Mouse (Mus musculus) left cerebral cortex, adult 2 months (tissue): ENCODE measurements around the gene Synrg. TPM values are rescaled to one million over a fixed set of nuclear protein-coding genes. Genes with fewer than 3 reads are reported as not detected.

Experiments used
- DNase-seq, 2 experiments: peaks; one replicate each; pipeline ENCODE4 v3.0.0; 2021 to 2022; ENCODE audit warnings: low spot score in 2 of 2, mixed read lengths in 1 of 2; ENCODE audit errors: extremely low spot score in 1 of 2
- H3K27ac ChIP-seq: fragments of 200-600 bp; 2 replicates; pipeline ENCODE4 v1.8.1; 2022
- H3K4me3 ChIP-seq: fragments of 200-600 bp; 2 replicates; pipeline ENCODE4 v1.8.1; 2022
- CTCF ChIP-seq: fragments of 200-600 bp; IDR thresholded peaks from 2 replicates; pipeline ENCODE4 v1.8.1; 2022; ENCODE audit warnings: antibody characterized with exemption, mild to moderate bottlenecking, moderate library complexity
- intact Hi-C: fragments of 180-260 bp; cut with DNase I; formaldehyde crosslinking; loops from one replicate; pipeline ENCODE4 v1.15.1; 2025
- total RNA-seq, 2 experiments: library from RNA; stranded (reverse); gene quantifications; 2 replicates each; pipeline ENCODE4 v1.2.3; 2021

The Synrg gene
- total RNA-seq, 2 experiments from 2014 or later = 61.2 to 61.3 TPM

DNA sequence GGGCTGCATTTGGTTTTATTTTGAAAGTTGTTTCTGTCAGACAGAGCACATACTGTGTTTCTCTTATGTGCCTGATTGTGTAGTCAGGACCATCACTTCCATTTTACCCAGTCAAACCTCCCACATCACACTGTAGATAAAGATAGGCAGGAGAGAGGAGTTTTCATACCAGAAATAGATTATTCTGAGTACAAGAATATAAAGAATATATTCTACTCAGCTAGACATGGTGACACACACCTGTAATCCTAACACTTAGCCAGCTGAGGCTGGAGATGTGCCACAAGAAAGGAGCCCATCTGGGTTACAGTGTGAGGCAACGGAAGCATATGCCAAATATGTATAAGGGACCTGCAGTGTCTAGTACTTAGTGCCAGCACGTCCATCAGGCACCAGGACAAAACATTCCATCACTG, 31.3 kb downstream of the Synrg start:
- no peak for TF ChIP-seq CTCF
- DNase-seq = peak in 1 of 2 experiments; percentile 44
- intact Hi-C loops = loop anchor here (2.0 to 5.0 kb wide), 2 partner anchors 31 to 132 kb away; partner anchors contain the start of genes Acaca, Synrg and Tada2a
- H3K4me3 ChIP-seq = no peak overlapping the region
- peak overlapping the region; percentile 24; the same call in 1 of the 2 replicates for H3K27ac ChIP-seq

DNA sequence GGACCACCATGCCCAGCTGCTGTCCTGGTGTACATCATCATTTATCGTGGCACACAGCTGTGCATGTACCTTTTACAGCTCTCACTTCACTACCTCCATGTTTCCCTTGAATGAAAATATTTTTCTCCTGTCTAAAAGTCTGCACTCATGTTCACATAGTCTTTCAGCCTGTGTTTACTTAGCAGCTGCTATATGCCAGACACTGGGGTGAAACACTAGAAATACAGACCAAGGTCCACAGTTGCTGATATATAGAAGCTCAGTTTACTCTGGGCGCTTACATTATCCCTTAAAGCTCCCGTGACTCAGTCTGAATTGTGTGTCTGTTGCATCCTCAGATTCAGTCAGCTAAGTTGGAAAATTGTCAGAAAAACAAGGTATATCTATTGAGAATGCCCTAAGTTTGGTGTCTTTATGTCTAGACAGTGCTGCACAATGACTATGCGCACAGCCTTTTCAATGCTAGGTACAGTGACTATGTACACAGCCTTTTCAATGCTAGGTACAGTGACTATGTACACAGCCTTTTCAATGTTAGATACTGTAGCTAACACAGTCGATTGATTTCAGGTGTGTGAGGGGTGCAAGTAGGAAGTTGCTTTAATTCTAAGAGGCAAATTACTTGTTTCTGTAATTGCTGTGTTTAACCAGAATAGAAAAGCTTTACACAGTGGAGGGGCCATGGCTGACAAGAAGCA, 33.1 kb downstream of the Synrg start:
- intact Hi-C loops = loop anchor here (5.0 kb wide), 1 partner anchor 130 kb away; the partner anchor contains the start of genes Acaca and Tada2a
- no peak for DNase-seq
- H3K27ac ChIP-seq = no peak overlapping the region
- TF ChIP-seq CTCF = no peak
- no peak overlapping the region for H3K4me3 ChIP-seq

DNA sequence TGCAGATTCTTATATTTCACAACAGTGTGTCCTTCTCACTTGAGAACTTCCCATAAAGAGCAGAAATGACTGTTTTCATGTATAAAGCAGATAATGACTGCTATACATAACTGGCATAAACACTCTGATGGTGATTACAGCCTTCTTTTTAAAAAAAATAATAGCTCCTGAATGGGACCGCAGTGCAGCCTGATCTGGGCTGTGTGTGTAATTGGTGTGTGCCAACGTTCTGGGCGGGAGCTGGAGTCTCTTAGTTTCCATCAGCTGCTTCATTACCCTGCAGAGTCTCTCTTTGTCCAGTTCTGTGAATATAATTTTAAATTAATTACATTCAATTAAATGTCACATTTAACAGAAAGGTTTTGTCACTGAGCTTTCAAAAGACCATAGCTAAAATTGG, 34.8 kb downstream of the Synrg start:
- intact Hi-C loops = loop anchor here (5.0 kb wide), 1 partner anchor 128 kb away; the partner anchor contains the start of genes Acaca and Tada2a
- no peak for TF ChIP-seq CTCF
- Histone ChIP-seq H3K27ac (no peak overlapping the region), H3K4me3 (no peak overlapping the region)
- DNase-seq = no peak

DNA sequence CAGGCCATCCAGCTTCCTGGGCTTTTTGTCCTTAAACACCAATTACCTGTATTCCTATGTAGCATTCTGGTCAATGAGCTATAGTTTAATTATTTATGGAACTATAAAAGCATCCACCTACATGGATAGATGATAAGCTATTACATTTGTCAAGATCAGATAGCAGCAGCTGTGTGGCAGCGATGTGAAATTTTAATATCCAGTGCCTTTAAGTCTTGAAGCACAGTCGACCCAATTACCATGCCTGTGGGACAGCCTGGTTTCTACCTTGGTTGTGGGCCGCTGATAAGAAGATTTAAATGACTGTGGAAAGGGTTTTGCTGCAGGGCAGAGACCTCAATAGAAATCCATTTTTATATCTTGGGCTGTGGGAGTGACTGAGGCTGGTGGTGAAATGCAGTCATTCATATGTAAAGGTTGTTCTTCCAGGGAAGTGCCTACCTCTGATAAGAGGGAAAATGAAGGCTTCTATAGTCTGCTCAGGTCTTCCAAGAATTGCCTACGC, 35.2 kb downstream of the Synrg start:
- TF ChIP-seq CTCF = no peak
- Histone ChIP-seq H3K27ac (no peak overlapping the region), H3K4me3 (no peak overlapping the region)
- no peak for DNase-seq
- intact Hi-C loops = loop anchor here (5.0 kb wide), 1 partner anchor 128 kb away; the partner anchor contains the start of genes Acaca and Tada2a

DNA sequence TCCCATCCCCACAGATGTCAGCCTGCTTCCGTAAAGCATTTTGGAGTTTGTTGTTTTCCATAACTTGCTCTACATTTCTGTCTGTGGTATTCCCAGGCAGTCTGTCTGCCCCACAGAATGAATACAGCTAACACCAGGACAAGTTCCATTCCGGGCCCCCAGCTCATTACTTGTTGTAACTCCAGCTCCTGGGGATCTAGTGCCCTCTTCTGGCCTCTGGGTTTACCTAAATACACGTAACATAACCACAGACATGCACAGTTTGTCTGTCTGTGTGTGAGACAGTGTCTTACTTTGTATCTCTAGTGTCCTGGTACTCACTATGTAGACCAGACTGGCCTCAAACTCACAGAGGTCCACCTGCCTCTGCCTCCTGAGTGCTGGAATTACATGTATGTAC, 37.0 kb downstream of the Synrg start:
- DNase-seq = no peak
- no peak overlapping the region for H3K4me3 ChIP-seq
- H3K27ac ChIP-seq = no peak overlapping the region
- TF ChIP-seq CTCF = no peak; the same call in 1 of the 2 replicates
- intact Hi-C loops = no loop called here

DNA sequence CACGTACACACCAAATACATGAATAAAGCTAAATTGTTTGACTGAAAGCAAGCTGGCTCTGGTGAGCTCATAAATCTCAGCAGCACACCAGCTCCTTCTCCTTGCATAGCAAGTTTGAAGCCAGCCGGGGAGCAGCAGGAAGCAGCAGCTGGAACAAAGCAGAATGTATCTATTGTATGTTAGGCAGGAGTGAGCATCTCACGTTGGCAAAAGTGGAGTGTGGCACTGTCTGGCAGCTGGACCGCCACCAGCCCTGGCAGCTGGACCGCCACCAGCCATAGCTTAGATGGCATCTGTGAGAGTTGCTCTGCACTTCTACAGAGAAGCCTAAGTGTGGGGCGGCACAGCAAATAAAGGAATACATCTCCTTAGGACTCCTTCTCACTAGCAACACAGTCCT, 39.8 kb downstream of the Synrg start:
- intact Hi-C loops = no loop called here
- no peak overlapping the region for H3K27ac ChIP-seq
- no peak for DNase-seq

DNA sequence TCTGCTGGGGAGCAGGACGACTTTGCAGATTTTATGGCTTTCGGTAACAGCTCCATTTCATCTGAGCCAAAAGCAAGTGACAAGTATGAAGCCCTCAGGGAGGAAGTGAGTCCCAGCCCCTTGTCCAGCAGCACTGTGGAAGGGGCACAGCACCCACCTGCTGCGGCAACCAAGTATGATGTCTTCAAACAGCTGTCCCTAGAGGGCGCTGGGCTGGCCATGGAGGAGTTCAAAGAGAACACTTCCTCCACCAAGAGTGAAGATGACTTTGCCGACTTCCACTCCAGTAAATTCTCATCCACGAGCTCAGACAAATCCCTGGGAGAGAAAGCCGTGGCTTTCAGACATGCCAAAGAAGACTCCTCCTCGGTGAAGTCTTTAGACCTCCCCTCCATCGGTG, 44.8 kb downstream of the Synrg start:
- no peak for DNase-seq
- Histone ChIP-seq H3K27ac (no peak overlapping the region), H3K4me3 (no peak overlapping the region)
- TF ChIP-seq CTCF = peak; percentile 11; the same call in 1 of the 2 replicates
- intact Hi-C loops = no loop called here

More for the DNA sequence above, 39.8 kb downstream of the Synrg start:
- H3K4me3 ChIP-seq = no peak overlapping the region
- TF ChIP-seq CTCF = no peak

DNA sequence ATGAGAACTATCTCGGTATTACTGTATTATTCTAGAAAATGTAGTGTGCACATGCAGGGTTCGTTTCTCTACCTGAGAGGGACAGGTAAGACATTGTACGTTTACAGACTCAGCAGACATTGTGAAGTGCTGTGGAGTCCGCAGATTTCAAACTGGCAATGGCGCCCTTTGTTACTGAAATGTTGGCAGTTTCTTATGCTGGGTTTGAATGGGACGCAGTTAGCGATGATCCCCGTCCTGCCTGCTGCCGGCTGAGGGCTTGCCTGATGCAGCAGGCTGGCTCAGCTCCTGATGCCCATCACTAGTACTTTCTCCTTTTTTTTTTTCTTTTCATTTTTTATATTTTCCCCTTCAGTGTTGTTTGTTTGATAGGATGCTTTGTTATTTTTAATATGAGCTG, 46.2 kb downstream of the Synrg start:
- DNase-seq = no peak
- TF ChIP-seq CTCF = no peak
- Histone ChIP-seq H3K4me3 (no peak overlapping the region), H3K27ac (no peak overlapping the region; the same call in 1 of the 2 replicates)
- intact Hi-C loops = loop anchor here (5.0 kb wide), 1 partner anchor 48 kb away; the partner anchor contains the start of gene Synrg

DNA sequence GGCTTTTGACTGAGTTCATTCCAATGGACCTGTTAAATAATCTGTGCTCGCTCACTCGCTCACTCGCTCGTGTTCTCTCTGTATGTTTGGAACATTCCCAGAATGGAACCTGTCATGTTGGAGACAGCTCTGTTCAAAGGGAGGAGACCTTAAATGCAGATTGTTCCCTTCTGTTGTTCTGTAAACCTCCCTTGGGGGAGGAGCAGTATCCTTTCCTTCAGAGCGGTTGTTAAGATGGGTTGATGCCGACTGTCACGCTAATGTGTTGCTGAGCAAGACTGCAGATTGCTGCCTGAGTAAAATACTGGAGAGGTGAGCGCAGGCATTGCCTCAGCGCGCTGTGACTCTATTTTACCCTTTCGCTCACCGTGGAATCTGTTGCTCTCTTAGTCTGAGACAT, 46.8 kb downstream of the Synrg start:
- no peak overlapping the region; the same call in 1 of the 2 replicates for H3K27ac ChIP-seq

DNA sequence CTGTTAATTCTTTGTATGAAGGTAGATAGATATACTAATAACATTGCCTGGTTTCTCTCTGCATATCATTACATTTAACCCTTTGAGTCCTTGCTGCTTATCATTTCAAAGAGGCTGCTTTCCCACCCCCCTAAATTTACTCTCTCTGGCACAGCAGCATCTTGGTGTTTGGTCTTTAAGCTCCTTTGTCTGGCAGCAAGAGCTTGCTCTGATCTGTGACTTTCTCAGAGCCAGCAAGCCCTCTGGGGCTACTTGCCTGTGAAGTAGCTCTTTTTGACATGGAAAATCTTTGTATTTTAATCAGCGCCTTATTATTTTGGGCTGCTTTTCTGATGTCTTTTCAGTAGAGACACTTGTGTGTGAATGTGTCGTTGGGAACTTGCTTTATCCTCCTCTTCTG, 47.3 kb downstream of the Synrg start:
- DNase-seq = no peak
- intact Hi-C loops = loop anchor here (5.0 kb wide), 1 partner anchor 49 kb away; the partner anchor contains the start of gene Synrg
- Histone ChIP-seq H3K27ac (no peak overlapping the region; the same call in 1 of the 2 replicates), H3K4me3 (no peak overlapping the region)
- no peak for TF ChIP-seq CTCF

More for the DNA sequence above, 46.8 kb downstream of the Synrg start:
- peak in 1 of 2 experiments; percentile 23 for DNase-seq
- no peak for TF ChIP-seq CTCF
- no peak overlapping the region for H3K4me3 ChIP-seq
- intact Hi-C loops = loop anchor here (5.0 kb wide), 1 partner anchor 49 kb away; the partner anchor contains the start of gene Synrg

DNA sequence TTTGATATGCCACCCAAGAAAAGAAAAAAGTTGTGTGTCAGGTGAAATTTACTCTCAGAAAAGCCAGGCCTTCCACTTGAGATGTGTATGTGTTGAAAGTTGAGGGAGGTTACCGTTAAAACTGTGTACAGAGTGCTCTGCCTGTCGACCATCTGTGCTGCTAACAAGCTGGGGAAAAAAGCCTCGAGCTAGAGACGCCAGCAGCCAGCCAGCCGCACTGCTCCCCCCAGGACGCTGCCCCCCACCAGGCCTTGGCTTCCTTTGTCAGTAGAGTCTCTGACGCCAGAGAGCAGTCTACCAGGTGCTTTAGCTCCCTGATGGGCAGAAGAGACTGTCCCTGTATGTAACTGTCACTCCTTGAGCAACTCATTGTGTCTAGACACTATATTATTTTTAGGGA, 48.9 kb downstream of the Synrg start:
- Histone ChIP-seq H3K27ac (peak overlapping the region; percentile 53), H3K4me3 (no peak overlapping the region)
- peak; percentile 24 to 32 for DNase-seq
- intact Hi-C loops = loop anchor here (5.0 kb wide), 1 partner anchor 51 kb away; the partner anchor contains the start of gene Synrg
- no peak for TF ChIP-seq CTCF

DNA sequence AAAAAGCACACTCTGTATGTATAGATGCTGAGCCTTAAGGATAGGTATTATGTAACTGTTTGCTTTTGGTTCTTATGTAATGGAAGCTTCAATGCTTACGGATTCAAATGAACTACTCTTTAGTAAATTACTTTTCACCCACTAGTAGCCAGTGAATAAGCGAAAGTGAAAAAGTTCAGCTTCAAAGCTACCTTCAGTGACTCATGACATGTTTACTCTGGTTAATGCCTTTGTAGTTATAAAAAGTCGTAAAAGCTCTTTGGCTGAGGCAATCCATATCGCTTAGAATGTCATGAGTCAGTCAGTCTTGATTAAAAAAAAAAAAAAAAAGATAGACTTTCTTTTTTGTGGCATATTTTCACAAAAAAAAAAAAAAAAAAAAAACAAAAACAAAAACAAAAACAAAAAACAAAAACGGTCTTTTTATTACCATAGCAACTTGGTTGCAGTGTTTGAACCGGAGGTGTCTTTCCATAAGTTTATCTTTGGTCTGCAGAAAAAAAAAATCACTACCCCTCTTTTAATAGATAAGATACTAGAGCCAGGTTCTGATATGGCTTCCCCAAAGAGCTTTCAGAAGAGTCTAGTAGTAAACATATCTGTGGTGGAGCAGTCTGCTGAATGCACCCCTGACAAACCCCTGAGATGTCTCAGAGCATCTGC, 52.0 kb downstream of the Synrg start:
- no peak overlapping the region for H3K4me3 ChIP-seq
- TF ChIP-seq CTCF = no peak
- no peak for DNase-seq
- intact Hi-C loops = no loop called here
- H3K27ac ChIP-seq = no peak overlapping the region
